Mouse (Mus musculus) heart, embryonic 13.5 days (tissue): Measurements from ENCODE around the gene Map3k11. TPM values are rescaled to one million over a fixed set of nuclear protein-coding genes. Genes with fewer than 3 reads are reported as not detected.

Experiments used
- ATAC-seq: fragments of 200-750 bp; cut with Nextera tagmentation; 2 replicates; pipeline ENCODE4 v1.8.0; 2017; ENCODE audit warnings: moderate TSS enrichment; ENCODE audit not compliant: insufficient number of reproducible peaks, low FRiP score, low TSS enrichment; ENCODE audit errors: extremely low read depth
- H3K27ac ChIP-seq: fragments of 300-500 bp; sonication (generic); replicated peaks from 2 replicates; pipeline ENCODE4 v1.5.1; 2015; ENCODE audit warnings: moderate library complexity, mild to moderate bottlenecking, inconsistent platforms
- H3K27me3 ChIP-seq: fragments of 300-500 bp; sonication (generic); replicated peaks from 2 replicates; pipeline ENCODE4 v1.6.1; 2015; ENCODE audit warnings: mild to moderate bottlenecking, inconsistent platforms
- H3K36me3 ChIP-seq: fragments of 300-500 bp; sonication (generic); 2 replicates; pipeline ENCODE4 v1.6.1; 2015; ENCODE audit warnings: mild to moderate bottlenecking, inconsistent platforms
- H3K4me1 ChIP-seq: fragments of 300-500 bp; sonication (generic); 2 replicates; pipeline ENCODE4 v1.6.1; 2015; ENCODE audit warnings: inconsistent platforms
- H3K4me2 ChIP-seq: fragments of 300-500 bp; sonication (generic); 2 replicates; pipeline ENCODE4 v1.6.1; 2015; ENCODE audit warnings: inconsistent platforms, mild to moderate bottlenecking, moderate library complexity
- H3K4me3 ChIP-seq: fragments of 300-500 bp; sonication (generic); 2 replicates; pipeline ENCODE4 v1.5.1; 2015; ENCODE audit warnings: moderate library complexity, mild to moderate bottlenecking, inconsistent platforms
- H3K9ac ChIP-seq: fragments of 300-500 bp; sonication (generic); 2 replicates; pipeline ENCODE4 v1.6.1; 2015; ENCODE audit warnings: inconsistent platforms, mild to moderate bottlenecking, moderate library complexity
- H3K9me3 ChIP-seq: fragments of 300-500 bp; sonication (generic); 2 replicates; pipeline ENCODE4 v1.6.1; 2016; ENCODE audit warnings: inconsistent platforms
- WGBS: fragments of 180-500 bp; shearing (Covaris S2); methylation state at CpG from one replicate; pipeline ENCODE4 v1.1.7; 2015; ENCODE audit warnings: mixed read lengths; 5-methylcytosine and 5-hydroxymethylcytosine counted together
- microRNA-seq: library from miRNA; unstranded; fragments of <30 nt; microRNA quantifications from one replicate; pipeline ENCODE4, GENCODE M21; 2016
- polyA plus RNA-seq: library from polyadenylated mRNA; unstranded; fragments of >200 nt; fragmentation: Nextera tagmentation; extraction: Ambion mirVana; gene quantifications from 2 replicates; pipeline ENCODE4 v1.2.1, GENCODE M21; 2015

Map3k11 gene
- polyA plus RNA-seq, 1 experiment from 2014 or later = 23.2 TPM

DNA sequence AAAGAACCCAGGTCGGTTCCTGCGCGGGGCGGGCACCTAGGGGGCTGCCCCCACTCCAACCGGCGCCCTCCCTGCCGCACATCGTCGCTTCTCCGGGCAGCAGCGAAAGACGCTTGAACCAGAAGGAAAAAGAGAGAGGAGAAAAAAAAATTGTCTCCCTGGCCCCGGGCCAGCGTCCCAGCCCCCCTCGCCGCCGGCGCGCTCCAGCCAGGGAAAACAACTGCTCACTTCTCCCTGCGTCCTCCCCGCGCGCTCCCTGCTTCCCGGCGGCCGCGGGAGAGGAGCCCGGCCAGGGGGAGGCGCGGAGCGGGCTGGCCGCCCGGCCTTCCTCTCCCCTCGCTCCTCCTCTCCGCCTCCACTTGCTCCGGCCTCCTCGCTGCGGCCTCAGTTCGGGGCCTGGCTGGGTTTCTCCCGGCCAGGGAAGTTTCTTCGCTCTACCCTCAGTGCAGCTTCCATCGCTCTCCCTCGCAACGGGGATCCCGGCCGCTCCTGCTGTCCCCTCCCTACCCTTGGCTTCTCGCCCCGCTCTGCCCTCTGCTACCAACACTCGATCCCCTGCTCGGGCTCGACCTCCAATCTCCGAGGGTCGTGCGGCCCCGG, 53.2 kb downstream of the Map3k11 start:
- Histone ChIP-seq H3K27me3 (peaks cover 71% of the 10 kb centered on the region), H3K27ac (peak overlapping the region; percentile 96), H3K36me3 (no peaks in the 10 kb centered on the region), H3K4me2 (peak overlapping the region; percentile 96), H3K4me3 (peak overlapping the region; percentile 83), H3K9ac (peak overlapping the region; percentile 96), H3K9me3 (no peaks in the 10 kb centered on the region), H3K4me1 (peaks cover 69% of the 10 kb centered on the region)
- peak; percentile 53 for ATAC-seq
- WGBS = under 1% methylated on average over 55 of the region's 55 CpGs

DNA sequence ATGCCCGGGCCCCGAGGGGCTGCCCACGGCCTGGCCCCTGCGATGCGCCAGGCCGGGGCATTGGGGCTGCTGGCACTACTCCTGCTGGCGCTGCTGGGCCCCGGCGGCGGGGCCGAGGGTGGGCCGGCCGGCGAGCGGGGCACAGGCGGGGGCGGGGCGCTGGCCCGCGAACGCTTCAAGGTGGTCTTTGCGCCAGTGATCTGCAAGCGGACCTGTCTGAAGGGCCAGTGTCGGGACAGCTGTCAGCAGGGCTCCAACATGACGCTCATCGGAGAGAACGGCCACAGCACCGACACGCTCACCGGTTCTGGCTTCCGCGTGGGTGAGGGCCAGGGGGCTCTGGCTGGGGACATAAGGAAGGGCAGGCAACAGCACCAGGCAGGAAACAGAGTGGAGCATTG, 53.7 kb downstream of the Map3k11 start:
- H3K9ac ChIP-seq = peak overlapping the region; percentile 96
- ATAC-seq = peak; percentile 6; the same call in 1 of the 2 replicates
- peaks cover 72% of the 10 kb centered on the region for H3K4me1 ChIP-seq
- WGBS = 3% methylated on average over 30 of the region's 32 CpGs
- H3K27ac ChIP-seq = peak overlapping the region; percentile 96
- H3K36me3 ChIP-seq = peaks cover under 1% of the 10 kb centered on the region; the same call in 1 of the 2 replicates
- no peaks in the 10 kb centered on the region for H3K9me3 ChIP-seq
- peak overlapping the region; percentile 96 for H3K4me2 ChIP-seq
- H3K27me3 ChIP-seq = peaks cover 71% of the 10 kb centered on the region
- peak overlapping the region; percentile 83 for H3K4me3 ChIP-seq

DNA sequence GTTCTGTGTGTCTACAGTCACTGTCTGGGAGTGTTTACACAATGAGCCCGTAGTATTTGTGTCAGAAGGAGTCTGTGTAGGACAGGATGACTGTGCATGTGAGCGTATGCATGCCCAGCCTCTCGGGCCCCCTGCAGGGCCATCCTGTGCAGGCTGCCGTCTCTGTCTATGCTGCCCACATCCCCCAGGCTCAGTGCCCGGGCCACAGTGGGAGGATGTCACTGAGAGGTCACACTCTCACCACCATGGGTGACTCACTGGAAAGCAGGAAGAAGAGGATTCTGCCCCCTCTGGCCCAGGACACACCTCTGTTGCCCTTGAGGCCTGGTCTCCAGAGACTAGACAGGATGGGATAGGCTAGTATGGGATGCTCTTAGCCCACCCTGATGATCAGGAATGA, 55.0 kb downstream of the Map3k11 start:
- peaks cover 9% of the 10 kb centered on the region for H3K36me3 ChIP-seq
- H3K4me3 ChIP-seq = peak overlapping the region; percentile 83
- 49% methylated on average over 5 of the region's 5 CpGs for WGBS
- peak overlapping the region; percentile 96 for H3K9ac ChIP-seq
- H3K27me3 ChIP-seq = peaks cover 79% of the 10 kb centered on the region
- peaks cover 72% of the 10 kb centered on the region for H3K4me1 ChIP-seq
- H3K27ac ChIP-seq = no peak overlapping the region
- ATAC-seq = no peak
- H3K9me3 ChIP-seq = no peaks in the 10 kb centered on the region
- H3K4me2 ChIP-seq = peak overlapping the region; percentile 96

DNA sequence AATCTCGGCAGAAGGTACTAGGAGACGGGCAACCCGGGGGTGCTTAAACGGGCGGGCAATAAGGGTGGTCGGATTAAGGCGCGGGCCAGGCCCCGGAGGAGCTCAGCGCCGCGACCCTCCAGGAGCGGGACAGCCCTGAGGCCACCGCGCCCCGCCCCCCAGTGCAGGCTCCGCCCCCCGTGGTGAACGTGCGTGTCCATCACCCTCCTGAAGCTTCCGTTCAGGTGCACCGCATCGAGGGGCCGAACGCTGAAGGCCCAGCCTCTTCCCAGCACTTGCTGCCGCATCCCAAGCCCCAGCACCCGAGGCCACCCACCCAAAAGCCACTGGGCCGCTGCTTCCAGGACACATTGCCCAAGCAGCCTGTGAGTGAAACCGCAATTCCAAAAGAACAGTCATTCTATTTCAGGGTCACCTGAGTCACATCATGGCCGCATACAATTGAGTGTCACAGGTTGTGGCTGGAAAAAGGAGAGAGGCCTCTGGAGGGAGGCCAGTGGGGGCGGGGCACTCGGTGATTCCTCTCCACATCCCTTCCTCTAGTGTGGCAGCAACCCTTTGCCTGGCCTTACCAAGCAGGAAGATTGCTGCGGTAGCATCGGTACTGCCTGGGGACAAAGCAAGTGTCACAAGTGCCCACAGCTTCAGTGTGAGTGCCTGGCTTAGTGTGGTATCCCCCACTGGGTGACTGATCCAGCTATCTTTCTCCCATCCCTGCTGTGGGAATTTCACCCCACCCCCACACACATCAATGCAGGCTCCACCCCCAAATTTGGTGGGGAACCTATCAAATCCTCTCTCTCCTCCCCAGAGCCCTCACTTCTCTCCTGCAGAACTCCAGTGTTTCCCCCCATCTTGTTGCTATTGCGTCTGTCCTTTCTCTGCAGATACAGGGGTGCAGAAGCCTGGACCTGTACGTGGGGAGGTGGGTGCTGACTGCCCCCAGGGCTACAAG, 57.5 kb downstream of the Map3k11 start:
- 8% methylated on average over 36 of the region's 36 CpGs for WGBS
- H3K4me3 ChIP-seq = peak overlapping the region; percentile 38
- H3K9me3 ChIP-seq = no peaks in the 10 kb centered on the region
- H3K36me3 ChIP-seq = peaks cover 13% of the 10 kb centered on the region
- peaks cover 88% of the 10 kb centered on the region for H3K27me3 ChIP-seq
- H3K9ac ChIP-seq = peak overlapping the region; percentile 73
- peak overlapping the region; percentile 67 for H3K4me2 ChIP-seq
- no peak for ATAC-seq
- H3K4me1 ChIP-seq = peaks cover 56% of the 10 kb centered on the region
- H3K27ac ChIP-seq = no peak overlapping the region

DNA sequence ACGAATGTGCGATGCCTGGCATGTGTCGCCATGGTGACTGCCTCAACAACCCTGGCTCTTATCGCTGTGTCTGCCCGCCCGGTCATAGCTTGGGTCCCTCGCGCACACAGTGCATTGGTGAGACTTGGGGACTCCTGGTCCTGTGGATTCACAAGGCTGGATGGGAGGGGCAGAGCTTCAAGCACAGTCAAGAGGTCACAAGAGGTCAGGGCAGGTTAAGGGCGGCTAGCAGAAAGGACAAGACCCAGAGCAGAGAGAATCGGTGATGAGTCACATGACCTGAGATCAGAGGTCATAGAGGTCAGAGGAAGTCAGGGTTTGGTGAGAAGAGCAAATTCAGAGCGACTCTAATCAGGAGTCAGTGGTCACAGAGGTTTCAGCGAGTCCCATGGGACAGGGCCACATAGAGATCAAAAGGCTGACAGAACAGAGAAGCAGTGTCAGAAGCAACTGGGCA, 58.4 kb downstream of the Map3k11 start:
- Histone ChIP-seq H3K27me3 (peaks cover 95% of the 10 kb centered on the region), H3K27ac (no peak overlapping the region), H3K36me3 (peaks cover 22% of the 10 kb centered on the region), H3K4me2 (no peak overlapping the region), H3K9ac (0 out of 2 replicates have a peak overlapping the region, but pooled peaks have one; percentile 52), H3K4me3 (no peak overlapping the region), H3K9me3 (no peaks in the 10 kb centered on the region), H3K4me1 (peaks cover 59% of the 10 kb centered on the region)
- WGBS = 34% methylated on average over 12 of the region's 12 CpGs
- no peak for ATAC-seq

DNA sequence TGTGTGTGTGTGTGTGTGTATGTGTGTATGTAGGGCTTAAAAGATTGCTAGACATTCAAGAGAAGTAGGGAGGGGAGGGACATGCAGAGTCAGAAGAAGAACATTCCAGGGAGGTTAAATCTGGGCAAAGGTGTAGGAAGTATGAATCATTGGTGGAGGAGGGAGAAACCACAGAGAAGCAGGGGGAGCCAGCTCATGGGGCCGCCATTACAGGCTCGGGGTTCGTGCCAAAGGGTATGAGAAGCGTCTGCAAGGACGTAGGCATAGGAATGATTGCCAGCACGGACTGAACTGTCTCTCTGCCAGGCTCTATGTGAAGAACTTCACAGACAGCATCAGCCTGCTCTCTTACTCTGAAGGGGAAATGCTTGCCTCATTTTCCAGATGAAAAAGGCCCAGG, 60.9 kb downstream of the Map3k11 start:
- peaks cover 37% of the 10 kb centered on the region for H3K4me1 ChIP-seq
- no peak overlapping the region for H3K27ac ChIP-seq
- no peaks in the 10 kb centered on the region for H3K9me3 ChIP-seq
- ATAC-seq = no peak
- WGBS = 76% methylated on average over 6 of the region's 6 CpGs
- peaks cover 42% of the 10 kb centered on the region for H3K36me3 ChIP-seq
- H3K4me2 ChIP-seq = no peak overlapping the region
- H3K9ac ChIP-seq = no peak overlapping the region
- no peak overlapping the region for H3K4me3 ChIP-seq
- H3K27me3 ChIP-seq = peaks cover 99% of the 10 kb centered on the region

DNA sequence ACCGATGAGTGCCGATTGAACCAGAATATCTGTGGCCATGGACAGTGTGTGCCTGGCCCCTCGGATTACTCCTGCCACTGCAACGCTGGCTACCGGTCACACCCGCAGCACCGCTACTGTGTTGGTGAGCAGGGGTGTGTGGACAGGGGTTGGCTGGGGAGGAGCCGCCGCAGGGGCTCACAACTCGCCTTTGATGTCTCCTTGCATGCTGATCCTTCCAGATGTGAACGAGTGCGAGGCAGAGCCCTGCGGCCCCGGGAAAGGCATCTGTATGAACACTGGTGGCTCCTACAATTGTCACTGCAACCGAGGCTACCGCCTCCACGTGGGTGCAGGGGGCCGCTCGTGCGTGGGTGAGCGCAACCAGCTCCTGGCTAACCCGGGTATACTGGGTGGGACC, 62.4 kb downstream of the Map3k11 start:
- H3K27me3 ChIP-seq = peaks cover 99% of the 10 kb centered on the region
- WGBS = 14% methylated on average over 22 of the region's 22 CpGs
- no peak overlapping the region for H3K4me3 ChIP-seq
- H3K27ac ChIP-seq = no peak overlapping the region
- peaks cover 44% of the 10 kb centered on the region for H3K36me3 ChIP-seq
- H3K4me1 ChIP-seq = peaks cover 23% of the 10 kb centered on the region
- H3K9ac ChIP-seq = no peak overlapping the region; the same call in 1 of the 2 replicates
- H3K4me2 ChIP-seq = no peak overlapping the region
- H3K9me3 ChIP-seq = no peaks in the 10 kb centered on the region
- ATAC-seq = no peak

DNA sequence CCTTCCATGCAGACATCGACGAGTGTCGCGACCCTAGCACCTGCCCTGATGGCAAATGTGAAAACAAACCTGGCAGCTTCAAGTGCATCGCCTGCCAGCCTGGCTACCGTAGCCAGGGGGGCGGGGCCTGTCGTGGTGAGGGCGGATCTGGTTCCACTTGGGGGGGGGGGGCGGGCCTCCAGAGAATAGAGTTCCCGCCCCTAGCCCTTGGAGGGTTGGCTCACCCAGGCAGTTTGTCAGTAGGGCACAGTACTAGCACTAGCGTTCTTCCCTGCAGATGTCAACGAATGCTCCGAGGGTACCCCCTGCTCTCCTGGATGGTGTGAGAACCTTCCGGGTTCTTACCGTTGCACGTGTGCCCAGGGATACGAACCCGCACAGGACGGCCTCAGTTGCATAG, 63.2 kb downstream of the Map3k11 start:
- 11% methylated on average over 20 of the region's 20 CpGs for WGBS
- H3K4me3 ChIP-seq = 0 out of 2 replicates have a peak overlapping the region, but pooled peaks have one; percentile 4
- peak overlapping the region; percentile 24 for H3K4me2 ChIP-seq
- peak overlapping the region; percentile 24; the same call in 1 of the 2 replicates for H3K9ac ChIP-seq
- no peaks in the 10 kb centered on the region for H3K9me3 ChIP-seq
- peaks cover 20% of the 10 kb centered on the region for H3K4me1 ChIP-seq
- no peak for ATAC-seq
- H3K27ac ChIP-seq = no peak overlapping the region
- peaks cover 44% of the 10 kb centered on the region for H3K36me3 ChIP-seq
- H3K27me3 ChIP-seq = peaks cover 98% of the 10 kb centered on the region

Small RNA genes lying within 50 kb of the gene (microRNA-seq; reads per million reads assigned to microRNA genes)
- gene Mir6987 = not detected

Other genes starting within 250 kb of the Map3k11 start
- gene Fosl1, start 241.2 kb upstream of the Map3k11 start, polyA plus RNA-seq = not detected in 2 replicates
- 7.6 and 8.1 TPM in 2 replicates for gene Ccdc85b, start 230.8 kb upstream of the Map3k11 start, polyA plus RNA-seq
- 87.4 and 93.1 TPM in 2 replicates for gene Fibp, start 228.1 kb upstream of the Map3k11 start, polyA plus RNA-seq
- 0.56 and 1.7 TPM in 2 replicates for gene Ctsw, start 220.2 kb upstream of the Map3k11 start, polyA plus RNA-seq
- gene Efemp2, start 214.8 kb upstream of the Map3k11 start, polyA plus RNA-seq = 74.0 and 80.7 TPM in 2 replicates
- 36.8 and 38.9 TPM in 2 replicates for gene Mus81, start 200.3 kb upstream of the Map3k11 start, polyA plus RNA-seq
- gene Cfl1, start 198.3 kb upstream of the Map3k11 start, polyA plus RNA-seq = 1,825 and 1,925 TPM in 2 replicates
- not detected in 2 replicates for gene 1700020D05Rik, start 185.0 kb upstream of the Map3k11 start, polyA plus RNA-seq
- 13.5 and 14.8 TPM in 2 replicates for gene Snx32, start 178.2 kb upstream of the Map3k11 start, polyA plus RNA-seq
- gene Ovol1, start 128.1 kb upstream of the Map3k11 start, polyA plus RNA-seq = 0.07 and 0.13 TPM in 2 replicates
- 2.2 and 2.7 TPM in 2 replicates for gene Ap5b1, start 120.7 kb upstream of the Map3k11 start, polyA plus RNA-seq
- 109 and 113 TPM in 2 replicates for gene Rnaseh2c, start 86.9 kb upstream of the Map3k11 start, polyA plus RNA-seq
- 31.0 and 31.5 TPM in 2 replicates for gene Kat5, start 78.5 kb upstream of the Map3k11 start, polyA plus RNA-seq
- gene Rela, start 51.3 kb upstream of the Map3k11 start, polyA plus RNA-seq = 35.9 and 37.4 TPM in 2 replicates
- gene Sipa1, start 25.0 kb upstream of the Map3k11 start, polyA plus RNA-seq = 21.9 and 23.2 TPM in 2 replicates
- 13.6 and 14.9 TPM in 2 replicates for gene Pcnx3, start 166 bp downstream of the Map3k11 start, polyA plus RNA-seq
- gene Kcnk7, start 15.6 kb downstream of the Map3k11 start, polyA plus RNA-seq = 0.29 TPM in 1 of 2 replicates, not detected in the other
- 85.9 and 96.8 TPM in 2 replicates for gene Ehbp1l1, start 37.6 kb downstream of the Map3k11 start, polyA plus RNA-seq
- gene Fam89b, start 40.9 kb downstream of the Map3k11 start, polyA plus RNA-seq = 79.7 and 82.6 TPM in 2 replicates
- gene Ltbp3, start 52.2 kb downstream of the Map3k11 start, polyA plus RNA-seq = 22.5 and 24.7 TPM in 2 replicates
- gene Scyl1, start 82.7 kb downstream of the Map3k11 start, polyA plus RNA-seq = 55.8 and 59.6 TPM in 2 replicates
- 27.4 and 29.0 TPM in 2 replicates for gene Frmd8, start 186.5 kb downstream of the Map3k11 start, polyA plus RNA-seq
- 3.7 and 4.2 TPM in 2 replicates for gene Slc25a45, start 189.1 kb downstream of the Map3k11 start, polyA plus RNA-seq
- 1.9 and 2.0 TPM in 2 replicates for gene Tigd3, start 205.4 kb downstream of the Map3k11 start, polyA plus RNA-seq
- gene Dpf2, start 224.3 kb downstream of the Map3k11 start, polyA plus RNA-seq = 98.1 and 104 TPM in 2 replicates
- gene Cdc42ep2, start 236.1 kb downstream of the Map3k11 start, polyA plus RNA-seq = 8.9 and 9.3 TPM in 2 replicates